Mouse (Mus musculus): ENCODE data around the gene Gtpbp4.
"Not testable (repeated sequence)": the region's sequence is repeated elsewhere in the genome, so short reads cannot be mapped to it uniquely, and the experiment has no call there.

The Gtpbp4 gene

GRCm38 (mm10) chr13:8995990-8996786, at the start of gene Gtpbp4:
Gene Gtpbp4, minus strand, starts transcription at chr13:8996083.
- DNase-seq (ENCODE audit: low spot score in 2 of 2) = peak; percentile 95 to 97

GRCm38 (mm10) chr13:9044731-9045130, 48.8 kb upstream of the Gtpbp4 start:
- no peak for DNase-seq (ENCODE audit: low spot score in 2 of 2)

GRCm38 (mm10) chr13:9043289-9044049, 47.6 kb upstream of the Gtpbp4 start:
- no peak for DNase-seq (ENCODE audit: low spot score in 2 of 2)

- no peak for DNase-seq (ENCODE audit: low spot score in 2 of 2)
These were observed 44.7 kb upstream of the Gtpbp4 start for GRCm38 (mm10) chr13:9040626-9041025.

- DNase-seq (ENCODE audit: low spot score in 2 of 2) = no peak
These were observed 36.2 kb upstream of the Gtpbp4 start for GRCm38 (mm10) chr13:9031996-9032661.

GRCm38 (mm10) chr13:9030364-9030763, 34.5 kb upstream of the Gtpbp4 start:
- no peak for DNase-seq (ENCODE audit: low spot score in 2 of 2)

GRCm38 (mm10) chr13:9027251-9027650, 31.4 kb upstream of the Gtpbp4 start:
- DNase-seq (ENCODE audit: low spot score in 2 of 2) = no peak

- DNase-seq (ENCODE audit: low spot score in 2 of 2) = no peak
These were observed 26.7 kb upstream of the Gtpbp4 start for GRCm38 (mm10) chr13:9022623-9023022.

- no peak for DNase-seq (ENCODE audit: low spot score in 2 of 2)
These were observed 25.7 kb upstream of the Gtpbp4 start for GRCm38 (mm10) chr13:9021556-9021955.

GRCm38 (mm10) chr13:9019713-9020112, 23.8 kb upstream of the Gtpbp4 start:
- DNase-seq (ENCODE audit: low spot score in 2 of 2) = no peak

- DNase-seq (ENCODE audit: low spot score in 2 of 2) = no peak
These were observed 23.2 kb upstream of the Gtpbp4 start for GRCm38 (mm10) chr13:9018974-9019587.

- DNase-seq (ENCODE audit: low spot score in 2 of 2) = no peak
These were observed 21.3 kb upstream of the Gtpbp4 start for GRCm38 (mm10) chr13:9017190-9017589.

- no peak for DNase-seq (ENCODE audit: low spot score in 2 of 2)
These were observed 18.5 kb upstream of the Gtpbp4 start for GRCm38 (mm10) chr13:9014431-9014830.

GRCm38 (mm10) chr13:9013483-9013882, 17.6 kb upstream of the Gtpbp4 start:
- no peak for DNase-seq (ENCODE audit: low spot score in 2 of 2)

GRCm38 (mm10) chr13:9011596-9012350, 15.9 kb upstream of the Gtpbp4 start:
- peak; percentile 78 to 100 for DNase-seq (ENCODE audit: low spot score in 2 of 2)

- no peak for DNase-seq (ENCODE audit: low spot score in 2 of 2)
These were observed 7.4 kb upstream of the Gtpbp4 start for GRCm38 (mm10) chr13:9003306-9003705.

- no peak for DNase-seq (ENCODE audit: low spot score in 2 of 2)
These were observed 3.6 kb upstream of the Gtpbp4 start for GRCm38 (mm10) chr13:8999464-8999863.

- not testable (repeated sequence) for DNase-seq (ENCODE audit: low spot score in 2 of 2)
These were observed 1.3 kb upstream of the Gtpbp4 start for GRCm38 (mm10) chr13:8997221-8997620.

GRCm38 (mm10) chr13:8995159-8995989, 509 bp downstream of the Gtpbp4 start:
- no peak for DNase-seq (ENCODE audit: low spot score in 2 of 2)

GRCm38 (mm10) chr13:8992231-8992630, 3.7 kb downstream of the Gtpbp4 start:
- no peak for DNase-seq (ENCODE audit: low spot score in 2 of 2)

All from spleen, postnatal 4 days (tissue).